Mouse (Mus musculus) left cerebral cortex, postnatal 25 days (tissue): ENCODE measurements around the gene Sc5d. TPM values are rescaled to one million over a fixed set of nuclear protein-coding genes. Genes with fewer than 3 reads are reported as not detected.

Experiments
- DNase-seq, 2 experiments: peaks; one replicate each; pipeline ENCODE4 v3.0.0; 2022; ENCODE audit warnings: low spot score in 2 of 2, mixed read lengths in 1 of 2
- intact Hi-C: fragments of 180-260 bp; cut with DNase I; formaldehyde crosslinking; loops from one replicate; pipeline ENCODE4 v1.15.1; 2025
- total RNA-seq, 2 experiments: library from RNA; stranded (reverse); gene quantifications; 2 replicates each; pipeline ENCODE4 v1.2.3; 2021

The Sc5d gene
- total RNA-seq, result 10 to 100 TPM; 56.0 to 61.6 TPM

DNA sequence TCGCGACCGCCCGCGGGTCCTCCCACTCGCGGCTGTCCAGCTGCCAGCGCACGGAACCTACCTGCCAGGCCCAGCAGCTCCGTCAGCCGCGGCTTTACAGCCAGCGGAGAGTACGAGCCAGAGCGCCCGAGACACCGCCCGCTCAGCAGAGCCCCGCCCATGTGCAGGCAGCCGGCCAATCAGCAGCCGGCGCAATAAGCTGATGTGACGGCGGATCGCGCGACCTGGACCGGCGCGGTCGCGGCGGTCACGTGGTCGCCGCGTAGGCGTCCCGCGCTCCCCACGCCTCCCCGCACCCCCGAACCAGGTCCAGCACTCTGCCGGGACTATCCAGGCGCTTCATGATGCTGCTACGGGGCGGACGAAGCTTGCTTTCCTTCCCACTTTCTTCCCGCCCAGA lies at the start of gene Sc5d:
Sc5d (minus strand) TSS at position 112 of the 400 bp plus-strand sequence.
- intact Hi-C loops, result loop anchor here (5.0 kb wide), 1 partner anchor 262 kb away; no protein-coding TSS in a partner anchor

DNA sequence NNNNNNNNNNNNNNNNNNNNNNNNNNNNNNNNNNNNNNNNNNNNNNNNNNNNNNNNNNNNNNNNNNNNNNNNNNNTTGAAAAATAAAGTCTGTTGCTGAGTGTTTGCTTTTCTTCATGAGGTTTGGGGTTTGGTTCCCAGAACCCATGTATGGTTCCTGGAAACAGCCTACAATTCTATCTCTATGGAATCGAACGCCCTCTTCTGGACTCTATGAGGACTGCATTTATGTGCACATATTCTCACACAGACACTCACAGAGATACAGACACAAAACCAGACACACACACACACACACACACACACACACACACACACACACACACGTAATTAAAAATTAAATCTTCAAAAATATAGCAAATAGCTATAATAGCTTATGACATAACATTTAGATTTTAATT lies 47.3 kb upstream of the Sc5d start:
- no peak for DNase-seq
- intact Hi-C loops, result no loop called here

More for the DNA sequence above, at the start of gene Sc5d:
- peak; percentile 95 to 96 for DNase-seq

GRCm38 (mm10) chr9:42303894-42304293 lies 39.8 kb upstream of the Sc5d start:
- DNase-seq, result no peak
- intact Hi-C loops, result no loop called here

- intact Hi-C loops, result no loop called here
- DNase-seq, result peak in 1 of 2 experiments; percentile 59
These were observed 37.1 kb upstream of the Sc5d start for GRCm38 (mm10) chr9:42301082-42301633.

GRCm38 (mm10) chr9:42296297-42296922 lies 32.4 kb upstream of the Sc5d start:
- intact Hi-C loops, result no loop called here
- DNase-seq, result no peak

GRCm38 (mm10) chr9:42294131-42294530 lies 30.1 kb upstream of the Sc5d start:
- no peak for DNase-seq
- intact Hi-C loops, result no loop called here

- intact Hi-C loops, result no loop called here
- no peak for DNase-seq
These were observed 29.5 kb upstream of the Sc5d start for GRCm38 (mm10) chr9:42293596-42293995.

- DNase-seq, result no peak
- intact Hi-C loops, result no loop called here
These were observed 29.0 kb upstream of the Sc5d start for GRCm38 (mm10) chr9:42293051-42293450.

DNA sequence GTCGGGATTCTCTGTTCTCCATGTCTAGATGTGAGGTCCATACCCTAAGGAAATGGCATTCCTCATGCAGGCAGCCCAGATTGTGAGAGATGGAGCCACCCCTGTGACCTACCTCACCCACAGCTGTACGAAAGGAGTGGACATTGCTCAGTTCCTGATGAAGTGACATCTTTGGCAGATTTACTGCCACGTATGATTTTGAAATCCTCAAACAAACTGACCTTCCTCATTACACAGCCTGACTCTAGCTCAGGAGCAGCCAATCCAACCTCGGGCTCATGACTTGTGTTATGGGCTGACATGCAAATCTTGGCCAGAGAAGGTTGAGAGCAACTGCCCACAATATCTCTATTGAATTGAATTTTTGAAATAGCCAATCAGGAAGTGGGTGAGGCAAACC lies 15.6 kb upstream of the Sc5d start:
- no peak for DNase-seq
- intact Hi-C loops, result no loop called here

DNA sequence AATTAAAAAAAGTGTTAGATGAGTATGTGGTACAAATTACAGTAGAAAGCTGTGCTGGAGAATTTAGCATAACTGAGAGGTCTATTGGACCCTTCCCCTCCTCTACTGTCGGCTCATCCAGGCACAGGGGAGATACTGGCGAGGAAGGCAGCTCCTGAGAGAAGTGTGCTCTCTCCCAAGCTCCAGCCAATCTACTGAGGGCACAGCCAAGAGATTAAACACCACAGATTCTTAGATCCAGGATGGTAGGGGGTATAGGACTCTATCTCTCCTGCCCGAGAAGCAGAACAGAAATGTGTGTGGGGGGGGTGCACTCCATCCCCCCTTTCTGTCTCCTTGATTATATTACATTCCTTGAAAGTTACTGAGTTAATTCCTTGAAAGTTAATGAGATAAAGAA lies 14.0 kb upstream of the Sc5d start:
- intact Hi-C loops, result no loop called here
- DNase-seq, result no peak

DNA sequence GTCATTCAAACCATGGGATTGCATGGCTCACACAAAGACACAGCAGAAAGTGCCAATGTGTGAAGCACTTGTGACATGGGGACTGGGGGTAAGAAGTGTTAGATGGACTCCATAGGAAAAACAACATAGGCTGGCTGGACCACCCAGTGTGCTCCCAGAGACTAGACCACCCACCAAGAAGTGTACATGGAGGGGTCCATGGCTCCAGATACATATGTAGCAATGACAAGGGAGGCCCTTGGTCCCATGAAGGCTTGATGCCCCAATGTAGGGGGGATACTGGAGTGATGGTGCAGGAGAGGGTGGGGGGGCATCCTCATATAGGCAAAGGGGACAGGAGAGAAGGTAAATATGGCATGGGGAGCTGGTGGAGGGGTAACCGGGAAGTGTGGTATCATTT lies 13.6 kb upstream of the Sc5d start:
- no peak for DNase-seq
- intact Hi-C loops, result no loop called here

- no peak for DNase-seq
- intact Hi-C loops, result no loop called here
These were observed 13.1 kb upstream of the Sc5d start for GRCm38 (mm10) chr9:42277162-42277561.

- DNase-seq, result no peak
- intact Hi-C loops, result loop anchor here (2.0 kb wide), 1 partner anchor 275 kb away; no protein-coding TSS in a partner anchor
These were observed 11.7 kb upstream of the Sc5d start for GRCm38 (mm10) chr9:42275761-42276145.

DNA sequence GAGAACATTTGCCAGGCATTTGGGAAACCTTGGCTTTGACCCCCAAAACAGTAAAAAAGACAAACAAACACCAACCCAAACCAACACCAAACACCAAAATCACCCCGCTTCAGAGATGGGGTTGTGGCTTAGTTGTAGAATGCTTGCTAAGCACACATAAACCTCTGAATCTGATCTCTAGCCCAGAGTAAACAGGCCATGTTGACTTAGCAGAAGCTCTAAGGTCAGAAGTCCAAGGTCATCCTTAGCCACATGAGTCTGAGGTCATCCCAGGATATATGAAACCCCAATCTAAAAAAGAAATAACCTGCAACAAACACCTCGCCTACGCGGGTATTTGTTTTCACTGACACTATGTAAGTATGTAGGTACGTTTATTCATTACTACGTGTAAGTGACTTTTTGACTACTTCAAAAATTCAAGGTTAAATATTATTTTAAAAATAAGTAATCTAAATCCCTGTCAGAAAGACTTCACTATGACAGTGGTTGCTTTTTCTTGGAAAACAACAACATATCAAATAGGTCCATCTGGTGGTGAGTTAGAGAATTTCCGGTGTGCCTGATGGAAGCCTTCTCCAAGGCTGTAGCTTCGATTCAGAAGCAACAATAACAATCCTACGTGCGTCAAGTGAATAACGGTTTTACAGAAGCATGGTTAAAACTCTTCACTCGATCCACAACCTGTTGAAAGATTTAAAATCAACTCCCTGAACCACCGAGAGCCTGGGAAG lies 11.1 kb upstream of the Sc5d start:
- intact Hi-C loops, result loop anchor here (2.0 kb wide), 1 partner anchor 274 kb away; no protein-coding TSS in a partner anchor
- peak; percentile 28 to 61 for DNase-seq

DNA sequence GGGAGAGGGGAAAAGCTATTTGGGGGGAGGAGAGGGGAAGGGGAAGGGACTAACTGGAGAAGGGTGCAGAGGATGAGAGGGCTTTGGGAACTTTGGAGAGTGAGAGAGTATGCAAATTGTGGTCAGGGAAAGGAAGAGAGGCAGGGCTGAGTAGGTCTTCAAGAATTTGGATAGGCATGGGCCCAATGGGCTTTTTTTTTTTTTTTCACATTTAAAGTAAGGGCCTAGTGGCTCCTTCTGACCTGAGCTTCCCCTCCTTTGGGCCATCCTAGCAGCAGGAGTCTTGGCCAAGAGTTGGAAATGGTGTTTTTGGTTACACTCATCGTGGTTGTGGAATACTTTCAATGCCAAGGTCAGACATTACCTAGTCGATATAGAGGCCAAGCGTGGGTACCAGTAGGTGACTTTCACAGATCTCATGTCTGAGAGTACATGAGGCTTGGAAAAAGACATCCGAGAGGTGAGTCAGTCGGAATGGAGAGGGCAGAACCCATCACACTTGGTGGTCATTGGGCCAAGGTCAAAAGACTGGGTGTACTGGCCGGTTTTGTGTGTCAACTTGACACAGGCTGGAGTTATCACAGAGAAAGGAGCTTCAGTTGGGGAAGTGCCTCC lies 9.7 kb upstream of the Sc5d start:
- intact Hi-C loops, result loop anchor here (2.0 kb wide), 1 partner anchor 273 kb away; no protein-coding TSS in a partner anchor
- no peak for DNase-seq

GRCm38 (mm10) chr9:42273174-42273573 lies 9.1 kb upstream of the Sc5d start:
- intact Hi-C loops, result no loop called here

DNA sequence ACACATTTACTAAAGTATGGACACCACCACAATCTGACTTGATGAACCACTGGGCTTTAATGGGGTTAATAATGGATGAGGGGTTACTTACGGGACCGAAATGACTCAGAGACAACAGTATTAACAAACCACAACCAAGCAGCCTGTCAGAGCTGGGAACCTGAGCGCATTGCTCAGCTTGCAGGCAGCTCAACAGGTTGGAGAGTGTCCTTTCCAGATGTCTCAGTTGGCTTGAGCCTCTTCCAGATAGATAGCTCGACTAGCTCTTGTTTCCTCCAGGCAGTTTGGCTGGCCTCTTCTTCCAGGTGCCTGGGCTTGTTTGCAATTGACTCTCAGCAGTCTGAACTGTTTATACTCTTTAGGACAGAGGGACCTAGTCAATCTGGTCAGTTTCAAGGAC lies 8.6 kb upstream of the Sc5d start:
- intact Hi-C loops, result no loop called here
- no peak for DNase-seq

More at GRCm38 (mm10) chr9:42273174-42273573, 9.1 kb upstream of the Sc5d start:
- no peak for DNase-seq

DNA sequence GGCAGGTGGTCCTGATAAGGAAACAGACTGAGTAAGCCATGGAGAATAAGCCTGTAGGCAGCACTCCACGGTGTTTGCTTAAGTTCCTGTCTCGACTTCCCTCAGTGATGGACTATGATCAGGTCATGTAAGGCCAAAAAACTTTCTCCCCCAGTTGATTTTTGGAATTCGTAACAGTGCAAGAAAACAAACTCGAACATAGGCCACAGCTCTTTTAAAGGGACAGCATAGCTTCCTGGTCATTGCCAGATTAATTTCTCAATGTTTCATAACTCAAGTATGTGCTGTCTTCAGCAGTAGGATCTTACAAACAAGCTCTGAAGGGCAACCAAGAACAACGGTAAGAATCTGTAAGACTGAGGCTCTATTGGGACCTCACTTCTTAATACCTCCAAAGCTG lies 7.4 kb upstream of the Sc5d start:
- intact Hi-C loops, result no loop called here
- no peak for DNase-seq

DNA sequence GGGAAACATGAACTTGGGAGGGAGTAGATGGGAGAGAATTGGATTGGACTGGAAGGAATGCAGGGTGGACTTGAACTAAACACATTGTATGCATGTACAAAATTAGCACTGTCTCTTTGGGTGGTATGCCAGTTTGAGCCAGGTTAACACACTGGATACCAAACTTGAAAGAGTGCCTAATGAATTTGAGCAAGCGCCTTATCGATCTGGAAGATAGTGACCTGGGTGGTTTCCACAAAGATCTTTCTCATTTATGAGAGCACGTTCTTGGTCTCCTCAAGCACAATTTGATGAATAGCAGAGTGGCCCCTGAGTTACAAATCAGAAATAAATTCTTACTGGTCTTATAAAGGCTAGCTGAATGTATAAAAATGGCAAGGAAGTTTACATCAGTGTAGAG lies 6.6 kb upstream of the Sc5d start:
- intact Hi-C loops, result no loop called here

DNA sequence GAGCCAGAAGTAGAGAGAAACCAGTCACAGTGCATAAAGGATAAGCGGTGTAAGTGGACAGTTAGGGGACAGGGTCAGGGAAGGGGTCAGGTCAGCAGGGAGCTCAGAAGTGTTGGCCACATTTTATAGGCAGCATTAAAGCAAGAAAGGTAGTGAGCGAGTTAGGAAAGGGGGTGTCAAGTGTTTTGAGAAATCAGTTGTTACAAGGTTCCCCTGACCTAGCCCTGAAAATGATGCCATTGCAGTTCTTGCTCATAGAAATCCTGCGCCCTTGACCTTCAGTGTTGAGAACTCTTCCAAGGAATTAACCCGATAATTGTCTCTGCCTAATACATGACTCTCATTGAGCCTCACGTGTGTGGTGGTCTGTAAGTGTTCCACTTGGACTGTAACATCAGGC lies 6.0 kb upstream of the Sc5d start:
- no peak for DNase-seq
- intact Hi-C loops, result no loop called here

More for the DNA sequence above, 6.6 kb upstream of the Sc5d start:
- no peak for DNase-seq
